Mouse (Mus musculus) hindbrain, embryonic 14.5 days (tissue): ENCODE measurements at regions not wholly inside any gene's neighbourhood (a gene's known extent, or its start where the extent isn't known, plus 50 kb on each side); places are given as distances from the start of the nearest gene placed in this dataset.

Experiments used
- ATAC-seq: fragments of 200-750 bp; cut with Nextera tagmentation; 2 replicates; pipeline ENCODE4 v1.8.0; 2017; ENCODE audit warnings: moderate number of reproducible peaks, mild to moderate bottlenecking, moderate TSS enrichment, moderate library complexity; ENCODE audit not compliant: low FRiP score
- DNase-seq: peaks from one replicate; pipeline ENCODE4 v3.0.0-alpha.2; 2015; ENCODE audit warnings: low spot score
- H3K27ac ChIP-seq: fragments of 300-500 bp; sonication (generic); 2 replicates; pipeline ENCODE4 v1.5.1; 2014; ENCODE audit warnings: mild to moderate bottlenecking, moderate library complexity
- H3K27me3 ChIP-seq: fragments of 300-500 bp; sonication (generic); 2 replicates; pipeline ENCODE4 v1.6.1; 2014; ENCODE audit warnings: mild to moderate bottlenecking, low read length, mixed read lengths; ENCODE audit not compliant: control insufficient read depth, insufficient read depth
- H3K36me3 ChIP-seq: fragments of 300-500 bp; sonication (generic); replicated peaks from 2 replicates; pipeline ENCODE4 v1.6.1; 2014; ENCODE audit not compliant: control insufficient read depth, insufficient read depth
- H3K4me1 ChIP-seq: fragments of 300-500 bp; sonication (generic); replicated peaks from 2 replicates; pipeline ENCODE4 v1.6.1; 2014; ENCODE audit warnings: antibody characterized with exemption, low read length, mixed read lengths; ENCODE audit not compliant: control insufficient read depth, insufficient read depth
- H3K4me2 ChIP-seq: fragments of 300-500 bp; sonication (generic); replicated peaks from 2 replicates; pipeline ENCODE4 v1.6.1; 2014; ENCODE audit warnings: mild to moderate bottlenecking, moderate library complexity
- H3K4me3 ChIP-seq: fragments of 300-500 bp; sonication (generic); replicated peaks from 2 replicates; pipeline ENCODE4 v1.5.1; 2014; ENCODE audit warnings: mild to moderate bottlenecking, low read length
- H3K9ac ChIP-seq: fragments of 300-500 bp; sonication (generic); 2 replicates; pipeline ENCODE4 v1.6.1; 2014
- H3K9me3 ChIP-seq: fragments of 300-500 bp; sonication (generic); 2 replicates; pipeline ENCODE4 v1.6.1; 2016; ENCODE audit warnings: low read length; ENCODE audit not compliant: control insufficient read depth
- WGBS: fragments of 180-500 bp; shearing (Covaris S2); extraction: QIAGEN DNeasy Blood & Tissue Kit; methylation state at CpG from one replicate; pipeline ENCODE4 v1.1.7; 2014; 5-methylcytosine and 5-hydroxymethylcytosine counted together

DNA sequence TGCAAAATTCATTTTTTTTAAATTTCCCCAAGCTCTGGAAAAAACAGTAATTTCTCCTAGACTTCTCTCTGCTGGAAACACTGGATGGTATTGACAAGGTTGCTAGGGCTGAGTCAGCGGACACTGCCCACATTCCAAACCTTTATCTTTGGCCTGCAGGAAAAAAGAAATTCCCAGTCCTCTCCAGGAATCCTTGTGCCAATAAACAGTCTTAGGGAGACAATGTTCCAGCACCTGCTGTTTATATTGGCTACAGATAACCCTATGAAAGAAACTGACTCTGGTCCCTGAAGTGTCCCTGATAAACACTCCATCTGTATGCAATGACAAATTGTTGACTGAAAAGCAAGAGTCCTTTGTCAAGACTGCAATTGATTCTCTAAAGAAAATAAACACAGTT, 260.5 kb upstream of the Sgcd start:
- Histone ChIP-seq H3K36me3 (no peaks in the 10 kb centered on the region), H3K4me2 (no peak overlapping the region), H3K4me1 (peaks cover 6% of the 10 kb centered on the region; the same call in 1 of the 2 replicates), H3K9me3 (no peaks in the 10 kb centered on the region), H3K9ac (no peak overlapping the region), H3K27me3 (no peaks in the 10 kb centered on the region), H3K4me3 (no peak overlapping the region), H3K27ac (no peak overlapping the region)
- WGBS, result 85% methylated on average over 1 of the region's 1 CpGs
- ATAC-seq (no peak), DNase-seq (peak; percentile 10)

DNA sequence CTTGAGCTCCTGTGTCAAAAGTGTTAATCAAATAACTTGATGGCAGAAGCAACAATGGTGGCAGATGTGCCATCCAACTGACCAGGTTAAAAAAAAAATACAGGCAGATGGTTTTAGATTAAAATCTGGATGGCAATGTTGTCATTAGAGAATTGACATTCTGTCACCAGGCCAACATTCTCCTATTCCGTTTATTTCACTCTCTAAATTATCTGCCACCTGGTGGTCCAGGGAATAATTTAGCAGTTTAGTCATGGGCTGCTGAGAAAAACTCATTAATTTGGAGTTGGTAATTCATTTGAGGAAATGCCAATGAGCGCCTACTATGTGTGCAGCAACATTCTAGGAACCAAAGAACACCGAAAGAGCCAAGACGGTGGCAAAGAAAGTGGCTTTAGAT, 232.4 kb upstream of the Sgcd start:
- WGBS, result 67% methylated on average over 4 of the region's 4 CpGs

DNA sequence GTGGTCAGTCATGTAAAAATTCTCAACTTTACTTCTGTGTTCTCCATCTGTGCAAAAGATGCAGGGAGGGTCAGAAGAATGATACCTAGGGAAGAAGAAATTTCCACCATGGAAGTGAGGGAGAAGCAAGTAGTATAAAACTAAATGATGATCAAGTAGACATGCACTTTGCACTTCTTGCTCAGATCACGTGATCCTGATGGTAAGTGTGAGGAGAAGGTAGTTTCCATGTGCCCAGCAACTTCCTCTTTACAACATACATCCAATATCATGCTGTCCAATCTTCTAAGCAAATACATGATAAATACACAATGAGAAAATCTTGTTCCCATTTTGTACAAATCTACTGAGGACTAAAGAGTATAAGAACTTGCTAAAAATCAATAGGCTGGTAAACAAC, 230.4 kb upstream of the Sgcd start:
- Histone ChIP-seq H3K27me3 (no peaks in the 10 kb centered on the region), H3K9me3 (no peaks in the 10 kb centered on the region), H3K4me3 (no peak overlapping the region), H3K27ac (no peak overlapping the region), H3K36me3 (no peaks in the 10 kb centered on the region), H3K4me2 (no peak overlapping the region), H3K4me1 (no peaks in the 10 kb centered on the region), H3K9ac (no peak overlapping the region)
- 67% methylated on average over 1 of the region's 1 CpGs for WGBS
- no peak for ATAC-seq
- DNase-seq, result no peak

More for the DNA sequence above, 232.4 kb upstream of the Sgcd start:
- ATAC-seq (no peak), DNase-seq (peak; percentile 38)
- Histone ChIP-seq H3K27me3 (no peaks in the 10 kb centered on the region), H3K9ac (no peak overlapping the region), H3K27ac (no peak overlapping the region), H3K9me3 (no peaks in the 10 kb centered on the region), H3K36me3 (no peaks in the 10 kb centered on the region), H3K4me2 (no peak overlapping the region), H3K4me3 (no peak overlapping the region), H3K4me1 (no peaks in the 10 kb centered on the region)

DNA sequence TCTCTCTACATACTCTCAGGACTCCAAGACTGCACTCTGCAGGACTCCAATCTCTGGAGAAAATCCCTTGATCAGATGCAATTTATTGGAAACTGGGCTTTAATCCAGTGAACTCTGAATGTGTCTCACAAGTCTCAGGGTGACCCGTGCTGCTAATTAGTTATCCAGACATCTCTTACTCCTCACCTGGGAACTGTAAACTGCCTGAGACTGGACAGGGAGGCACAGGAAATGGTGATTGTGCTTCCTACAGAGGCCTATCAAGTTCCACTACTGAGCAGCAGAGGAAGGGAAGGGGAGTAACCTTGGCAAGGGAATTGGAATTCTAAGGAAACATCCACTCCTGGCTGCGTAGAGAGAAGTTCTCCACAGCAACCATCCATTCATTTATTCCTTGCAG, 228.0 kb upstream of the Sgcd start:
- ATAC-seq, result no peak
- H3K9me3 ChIP-seq, result no peaks in the 10 kb centered on the region
- no peaks in the 10 kb centered on the region for H3K36me3 ChIP-seq
- no peaks in the 10 kb centered on the region for H3K4me1 ChIP-seq
- no peaks in the 10 kb centered on the region for H3K27me3 ChIP-seq
- DNase-seq, result no peak
- H3K27ac ChIP-seq, result no peak overlapping the region
- 74% methylated on average over 2 of the region's 2 CpGs for WGBS
- no peak overlapping the region for H3K9ac ChIP-seq
- no peak overlapping the region for H3K4me3 ChIP-seq
- H3K4me2 ChIP-seq, result no peak overlapping the region

DNA sequence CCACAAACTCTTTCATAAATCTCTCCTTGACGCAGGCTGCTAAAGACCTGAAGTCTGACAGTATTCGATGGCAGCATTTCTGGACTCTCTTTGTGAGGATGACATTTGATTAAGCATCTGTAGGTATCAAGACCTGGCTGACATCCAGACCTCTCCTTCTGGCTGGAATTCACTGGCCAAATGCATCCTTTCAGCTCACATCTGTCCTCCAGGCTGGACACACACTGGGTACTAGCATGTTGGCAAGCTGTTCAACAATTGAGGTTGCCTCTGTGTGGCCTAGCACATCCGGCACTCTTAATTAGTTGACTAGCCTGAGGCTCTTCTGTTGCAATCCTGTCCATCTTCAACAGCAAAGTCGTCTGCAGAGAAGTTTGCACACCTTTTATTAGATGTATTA, 197.8 kb upstream of the Sgcd start:
- peak; percentile 62 for DNase-seq
- 51% methylated on average over 4 of the region's 4 CpGs for WGBS

DNA sequence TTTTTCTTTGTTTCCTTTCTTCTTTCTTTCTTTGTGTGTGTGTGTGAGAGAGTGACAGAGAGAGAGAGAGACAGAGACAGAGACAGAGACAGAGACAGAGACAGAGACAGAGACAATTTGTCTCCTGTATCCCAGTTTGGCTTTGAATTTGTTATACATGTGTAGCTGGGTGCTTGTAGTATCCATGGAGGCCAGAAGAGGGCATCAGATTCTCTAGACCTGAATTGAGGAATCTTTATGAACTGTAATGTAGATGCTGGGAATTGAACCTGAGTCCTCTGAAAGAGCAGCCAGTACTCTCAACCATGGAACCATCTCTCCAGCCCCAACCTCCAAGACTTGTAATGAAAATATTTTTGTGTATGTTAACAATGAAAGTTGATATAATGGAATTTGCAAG, 190.2 kb upstream of the Sgcd start:
- Histone ChIP-seq H3K4me1 (no peaks in the 10 kb centered on the region), H3K36me3 (no peaks in the 10 kb centered on the region), H3K9me3 (no peaks in the 10 kb centered on the region), H3K27me3 (no peaks in the 10 kb centered on the region), H3K27ac (no peak overlapping the region), H3K9ac (no peak overlapping the region), H3K4me3 (no peak overlapping the region), H3K4me2 (no peak overlapping the region)
- no peak for ATAC-seq
- peak; percentile 35 for DNase-seq

More for the DNA sequence above, 197.8 kb upstream of the Sgcd start:
- no peak overlapping the region for H3K4me2 ChIP-seq
- no peaks in the 10 kb centered on the region for H3K27me3 ChIP-seq
- no peak overlapping the region for H3K4me3 ChIP-seq
- no peaks in the 10 kb centered on the region for H3K36me3 ChIP-seq
- H3K27ac ChIP-seq, result no peak overlapping the region
- no peaks in the 10 kb centered on the region for H3K9me3 ChIP-seq
- H3K4me1 ChIP-seq, result no peaks in the 10 kb centered on the region
- no peak for ATAC-seq
- H3K9ac ChIP-seq, result no peak overlapping the region

DNA sequence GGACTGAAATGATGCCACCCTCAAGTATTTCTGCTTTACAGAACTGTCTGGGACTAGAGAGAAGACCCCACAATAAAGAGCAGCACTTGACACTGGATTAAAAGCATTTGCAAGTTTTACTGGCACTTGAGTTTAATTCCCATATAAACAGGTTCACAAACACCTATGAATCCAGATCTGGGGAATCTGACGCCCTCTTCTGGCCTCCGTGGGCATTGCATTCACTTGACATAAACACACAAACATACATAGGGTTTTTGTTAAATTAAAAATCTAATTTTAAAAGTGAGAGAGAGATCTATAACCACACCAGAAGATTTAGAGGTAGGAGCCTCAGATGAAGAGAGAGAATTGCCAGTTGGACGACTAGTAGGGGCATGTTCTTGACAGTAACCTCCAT, 189.4 kb upstream of the Sgcd start:
- DNase-seq (no peak), ATAC-seq (no peak)
- no peaks in the 10 kb centered on the region for H3K36me3 ChIP-seq
- H3K4me3 ChIP-seq, result no peak overlapping the region
- H3K27ac ChIP-seq, result no peak overlapping the region
- 42% methylated on average over 3 of the region's 3 CpGs for WGBS
- H3K9ac ChIP-seq, result no peak overlapping the region
- H3K4me2 ChIP-seq, result no peak overlapping the region
- H3K27me3 ChIP-seq, result no peaks in the 10 kb centered on the region
- no peaks in the 10 kb centered on the region for H3K4me1 ChIP-seq
- no peaks in the 10 kb centered on the region for H3K9me3 ChIP-seq

DNA sequence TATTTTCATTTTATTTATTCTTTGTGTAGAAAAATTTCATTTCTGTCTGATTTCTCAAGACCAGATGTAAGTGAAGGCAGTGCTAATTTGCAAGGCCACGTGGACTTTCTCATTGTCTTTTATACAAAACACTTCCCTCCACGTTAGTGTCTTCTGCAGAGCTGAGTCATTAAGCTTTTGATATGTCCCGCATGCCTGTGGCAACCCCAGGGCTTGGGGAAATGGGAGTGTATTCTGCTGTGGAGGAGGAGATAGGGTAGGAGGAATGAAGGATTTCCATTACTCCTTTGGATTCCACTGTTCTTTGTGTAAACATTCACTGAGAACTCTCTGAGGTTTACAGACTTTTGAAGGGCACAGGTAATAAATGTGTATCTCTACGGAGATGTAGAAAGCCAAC, 187.7 kb upstream of the Sgcd start:
- Histone ChIP-seq H3K4me3 (no peak overlapping the region), H3K36me3 (no peaks in the 10 kb centered on the region), H3K4me1 (no peaks in the 10 kb centered on the region), H3K27ac (no peak overlapping the region), H3K9me3 (no peaks in the 10 kb centered on the region), H3K9ac (no peak overlapping the region), H3K27me3 (no peaks in the 10 kb centered on the region), H3K4me2 (no peak overlapping the region)
- DNase-seq (no peak), ATAC-seq (no peak)
- 80% methylated on average over 4 of the region's 4 CpGs for WGBS

DNA sequence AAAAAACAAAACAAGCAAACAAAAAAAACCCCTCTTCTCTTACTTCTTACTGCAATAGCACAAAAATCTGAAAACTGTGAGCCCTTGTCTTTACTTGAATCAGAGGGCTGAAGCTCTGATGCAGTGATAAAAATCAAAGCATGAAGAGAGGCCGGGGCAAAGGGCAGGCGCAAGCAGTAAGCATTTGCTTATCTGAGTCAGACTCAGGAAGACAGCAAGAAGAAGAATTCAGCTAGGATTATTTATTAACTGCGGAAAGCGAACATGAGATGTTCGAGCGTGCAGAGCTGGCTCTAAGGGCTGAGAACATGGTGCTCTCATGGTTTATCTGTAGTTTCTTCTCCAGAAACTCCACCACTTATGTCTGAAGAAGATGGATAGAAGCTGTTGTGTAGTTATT, 163.4 kb upstream of the Sgcd start:
- ATAC-seq (no peak), DNase-seq (no peak)
- WGBS, result 88% methylated on average over 6 of the region's 6 CpGs
- Histone ChIP-seq H3K27ac (no peak overlapping the region), H3K9me3 (no peaks in the 10 kb centered on the region), H3K4me3 (no peak overlapping the region), H3K4me1 (no peaks in the 10 kb centered on the region), H3K4me2 (no peak overlapping the region), H3K27me3 (no peaks in the 10 kb centered on the region), H3K9ac (no peak overlapping the region), H3K36me3 (no peaks in the 10 kb centered on the region)

DNA sequence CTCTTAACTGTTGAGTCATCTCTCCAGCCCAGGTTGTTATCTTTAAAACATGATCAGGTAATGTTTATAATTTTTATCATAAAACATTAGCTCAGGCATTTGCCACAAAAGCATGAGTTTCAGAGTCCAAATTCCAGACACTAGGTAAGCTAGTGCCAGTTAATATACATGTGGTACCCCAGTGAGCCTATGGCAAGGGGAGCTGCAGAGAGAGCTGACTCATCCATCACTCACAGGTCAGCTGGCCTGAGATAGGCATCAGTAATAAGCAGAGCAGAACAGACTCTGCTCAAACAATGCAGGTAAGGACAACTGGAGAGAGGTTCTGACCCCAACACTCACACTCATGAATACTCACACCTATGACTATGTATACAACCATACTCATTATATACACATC, 144.6 kb upstream of the Sgcd start:
- DNase-seq (no peak), ATAC-seq (no peak)
- no peaks in the 10 kb centered on the region for H3K4me1 ChIP-seq
- no peaks in the 10 kb centered on the region for H3K36me3 ChIP-seq
- H3K9me3 ChIP-seq, result no peaks in the 10 kb centered on the region
- H3K4me2 ChIP-seq, result no peak overlapping the region
- no peak overlapping the region for H3K4me3 ChIP-seq
- no peak overlapping the region for H3K27ac ChIP-seq
- no peak overlapping the region for H3K9ac ChIP-seq
- no peaks in the 10 kb centered on the region for H3K27me3 ChIP-seq
